10 mouse cellular contexts compared by ENCODE assay signal in the genomic region with DNA sequence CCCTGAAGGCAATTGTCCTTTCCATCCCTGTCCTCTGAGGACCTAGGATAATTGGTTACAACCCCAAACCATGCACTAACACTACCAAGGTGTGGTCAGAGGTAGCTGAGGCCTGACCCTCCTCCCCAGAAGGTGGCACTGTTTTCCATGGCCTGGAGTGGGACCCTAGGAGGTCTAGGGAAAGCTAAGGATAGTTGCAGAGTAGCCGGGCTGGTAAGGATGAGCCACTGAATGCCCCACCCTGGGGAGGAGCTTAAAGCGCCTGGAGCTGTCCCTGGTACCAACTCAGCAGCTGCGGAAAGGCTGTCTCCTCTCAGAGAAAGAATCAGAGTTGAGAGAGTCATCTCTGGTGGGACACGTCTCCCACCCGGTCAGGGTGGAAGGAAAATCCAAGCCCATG. TPM values are rescaled to one million over a fixed set of nuclear protein-coding genes. Genes with fewer than 3 reads are reported as not detected.
DNase-seq lines count a peak whose midpoint lies in the region; ATAC-seq and TF ChIP-seq lines count a peak whose summit lies in the region.
"Had no signal": no experiment of that assay in that cellular context is flagged by ENCODE, and none has a peak within 500 bp of the region (broad histone marks: within the 10 kb centered on the region; RNA-seq: fewer than 3 reads in every experiment).

No protein-coding gene starts in this region.

- no peaks in the 10 kb centered on the region for H3K9me3 ChIP-seq in forebrain, embryonic 10.5 days
- no peaks in the 10 kb centered on the region for H3K9me3 ChIP-seq in forebrain, embryonic 13.5 days (replicated peaks)
- no peaks in the 10 kb centered on the region for H3K9me3 ChIP-seq in intestine, postnatal 0 days (ENCODE audit: control insufficient read depth)

- H3K4me2 ChIP-seq in forebrain, embryonic 13.5 days, result no peak overlapping the region
- no peak overlapping the region for H3K4me2 ChIP-seq in intestine, postnatal 0 days (replicated peaks; ENCODE audit: low read depth)

- ATAC-seq in forebrain, embryonic 13.5 days, result no peak
- no peak for ATAC-seq in intestine, postnatal 0 days
- ATAC-seq in megakaryocyte progenitor cell, adult 5-6 weeks (replicated peaks; ENCODE audit: poor library complexity), result peak; percentile 85

- H3K9ac ChIP-seq in forebrain, embryonic 13.5 days, result no peak overlapping the region
- no peak overlapping the region for H3K9ac ChIP-seq in intestine, postnatal 0 days (ENCODE audit: low read depth, low read length)

- 2% methylated on average over 5 of the region's 5 CpGs for WGBS in forebrain, embryonic 10.5 days
- 0% methylated on average over 5 of the region's 5 CpGs for WGBS in forebrain, embryonic 13.5 days
- 1% methylated on average over 5 of the region's 5 CpGs for WGBS in intestine, postnatal 0 days

- H3K27ac ChIP-seq in forebrain, embryonic 10.5 days, result no peak overlapping the region
- H3K27ac ChIP-seq in forebrain, embryonic 13.5 days, result no peak overlapping the region
- no peak overlapping the region for H3K27ac ChIP-seq in intestine, postnatal 0 days (ENCODE audit: low read depth, low read length)

- no peak overlapping the region for H3K4me3 ChIP-seq in forebrain, embryonic 10.5 days
- no peak overlapping the region for H3K4me3 ChIP-seq in forebrain, embryonic 13.5 days
- H3K4me3 ChIP-seq in intestine, postnatal 0 days (ENCODE audit: low read depth, low read length), result no peak overlapping the region

- H3K4me1 ChIP-seq in forebrain, embryonic 10.5 days, result peaks cover 18% of the 10 kb centered on the region
- H3K4me1 ChIP-seq in forebrain, embryonic 13.5 days, result no peaks in the 10 kb centered on the region
- H3K4me1 ChIP-seq in intestine, postnatal 0 days (replicated peaks; ENCODE audit: control insufficient read depth, insufficient read depth, low read length), result no peaks in the 10 kb centered on the region

- peak; percentile 52 for TF ChIP-seq CTCF in intestine, postnatal 0 days (IDR thresholded peaks at IDR 0.05; ENCODE audit: low read depth)

- H3K36me3 ChIP-seq in forebrain, embryonic 10.5 days (replicated peaks), result no peaks in the 10 kb centered on the region
- no peaks in the 10 kb centered on the region for H3K36me3 ChIP-seq in forebrain, embryonic 13.5 days (ENCODE audit: poor library complexity, severe bottlenecking)
- H3K36me3 ChIP-seq in intestine, postnatal 0 days (ENCODE audit: control insufficient read depth, insufficient read depth), result no peaks in the 10 kb centered on the region

- peak; percentile 26 for DNase-seq in forebrain, embryonic 10.5 days (ENCODE audit: extremely low spot score, low spot score)
- DNase-seq in urinary bladder, postnatal 14 days (ENCODE audit: low spot score), result peak; percentile 29
- no peak for DNase-seq in urinary bladder, postnatal 4 days (ENCODE audit: low spot score in 2 of 2)
- DNase-seq in layer of hippocampus, adult 9-11 months, result no peak
- no peak for DNase-seq in right cerebral cortex, postnatal 4 days

- H3K27me3 ChIP-seq in forebrain, embryonic 10.5 days (ENCODE audit: poor library complexity, severe bottlenecking), result peaks cover 52% of the 10 kb centered on the region
- H3K27me3 ChIP-seq in forebrain, embryonic 13.5 days, result peaks cover 41% of the 10 kb centered on the region
- peaks cover 17% of the 10 kb centered on the region for H3K27me3 ChIP-seq in intestine, postnatal 0 days (replicated peaks; ENCODE audit: control insufficient read depth, insufficient read depth, low read length)

RNA-seq across cellular contexts. Expression of gene Ccdc27, which starts 28.4 kb away (rescaled TPM):
- polyA plus RNA-seq in forebrain, embryonic 10.5 days (2016; fragmentation: Nextera tagmentation; extraction: Ambion mirVana), result not detected in 2 replicates
- not detected in 2 replicates for polyA plus RNA-seq in forebrain, embryonic 13.5 days (2015; fragmentation: Nextera tagmentation; extraction: Ambion mirVana)
- 0.05 TPM in 1 of 2 replicates, not detected in the other for polyA plus RNA-seq in intestine, postnatal 0 days (2015; fragmentation: Nextera tagmentation; extraction: Ambion mirVana)
- total RNA-seq in megakaryocyte progenitor cell, adult 5-6 weeks (2015), result not detected in 2 replicates
- not detected in 2 replicates for total RNA-seq in megakaryocyte progenitor cell, adult 5-6 weeks (2017)
- total RNA-seq: heart, postnatal 36 days had no signal
- polyA plus RNA-seq: spleen, adult 2 months had no signal

RNA-seq across cellular contexts. Expression of gene Smim1, which starts 44.9 kb away (rescaled TPM):
- polyA plus RNA-seq in forebrain, embryonic 10.5 days (2016; fragmentation: Nextera tagmentation; extraction: Ambion mirVana), result 22.1 and 27.4 TPM in 2 replicates
- polyA plus RNA-seq in forebrain, embryonic 13.5 days (2015; fragmentation: Nextera tagmentation; extraction: Ambion mirVana), result 2.2 TPM in 2 replicates
- polyA plus RNA-seq in intestine, postnatal 0 days (2015; fragmentation: Nextera tagmentation; extraction: Ambion mirVana), result 160 and 174 TPM in 2 replicates
- total RNA-seq in megakaryocyte progenitor cell, adult 5-6 weeks (2015), result 8.2 and 13.6 TPM in 2 replicates
- 2.6 and 4.6 TPM in 2 replicates for total RNA-seq in megakaryocyte progenitor cell, adult 5-6 weeks (2017)

RNA-seq across cellular contexts. Expression of gene Lrrc47, which starts 59.4 kb away (rescaled TPM):
- 20.1 and 21.9 TPM in 2 replicates for polyA plus RNA-seq in forebrain, embryonic 10.5 days (2016; fragmentation: Nextera tagmentation; extraction: Ambion mirVana)
- polyA plus RNA-seq in forebrain, embryonic 13.5 days (2015; fragmentation: Nextera tagmentation; extraction: Ambion mirVana), result 20.3 and 20.9 TPM in 2 replicates
- 13.1 and 15.8 TPM in 2 replicates for polyA plus RNA-seq in intestine, postnatal 0 days (2015; fragmentation: Nextera tagmentation; extraction: Ambion mirVana)
- 11.1 and 11.3 TPM in 2 replicates for total RNA-seq in megakaryocyte progenitor cell, adult 5-6 weeks (2015)
- 25.5 and 49.3 TPM in 2 replicates for total RNA-seq in megakaryocyte progenitor cell, adult 5-6 weeks (2017)

Comparison
In these comparisons a context has a peak if more than half of its experiments do, and no peak if none do; other contexts are left out.
1. DNase-seq: peak in forebrain, embryonic 10.5 days (single experiment) and urinary bladder, postnatal 14 days (single experiment); none in urinary bladder, postnatal 4 days (0 of 2), layer of hippocampus, adult 9-11 months (single experiment) and right cerebral cortex, postnatal 4 days (single experiment).